Comparison of ENCODE assay signal across 17 mouse cellular contexts in genomic region chr16:10527046-10527644, GRCm38 (mm10). TPM values are rescaled to one million over a fixed set of nuclear protein-coding genes. Genes with fewer than 3 reads are reported as not detected.
DNase-seq lines count a peak whose midpoint lies in the region; ATAC-seq and TF ChIP-seq lines count a peak whose summit lies in the region.
"Had no signal": no experiment of that assay in that cellular context is flagged by ENCODE, and none has a peak within 500 bp of the region (broad histone marks: within the 10 kb centered on the region; RNA-seq: fewer than 3 reads in every experiment).

No protein-coding gene starts in this region.

- H3K27me3 ChIP-seq in kidney, adult 2 months (replicated peaks; ENCODE audit: control insufficient read depth, insufficient read depth, low read length), result no peaks in the 10 kb centered on the region
- H3K27me3 ChIP-seq in lung, postnatal 0 days (replicated peaks; ENCODE audit: insufficient read depth, low read length), result no peaks in the 10 kb centered on the region
- no peaks in the 10 kb centered on the region for H3K27me3 ChIP-seq in hindbrain, embryonic 16.5 days (replicated peaks; ENCODE audit: control insufficient read depth, insufficient read depth, low read length)
- H3K27me3 ChIP-seq: embryonic facial prominence, embryonic 13.5 days; kidney, embryonic 15.5 days; limb, embryonic 15.5 days; neural tube, embryonic 12.5 days had no signal

- no peak for TF ChIP-seq POLR2A in kidney, adult 2 months (IDR thresholded peaks at IDR 0.05; ENCODE audit: low read depth, low read length)

- H3K9ac ChIP-seq in lung, postnatal 0 days (replicated peaks; ENCODE audit: low read depth), result no peak overlapping the region
- no peak overlapping the region for H3K9ac ChIP-seq in hindbrain, embryonic 16.5 days (ENCODE audit: low read depth, low read length)
- H3K9ac ChIP-seq: embryonic facial prominence, embryonic 13.5 days; kidney, embryonic 15.5 days; limb, embryonic 15.5 days; neural tube, embryonic 12.5 days had no signal

- TF ChIP-seq EP300 in lung, postnatal 0 days (IDR thresholded peaks at IDR 0.05), result no peak

- no peak overlapping the region for H3K4me3 ChIP-seq in kidney, adult 2 months (ENCODE audit: insufficient read depth, low read depth, low read length)
- H3K4me3 ChIP-seq in lung, postnatal 0 days (ENCODE audit: low read depth, low read length), result no peak overlapping the region
- H3K4me3 ChIP-seq in hindbrain, embryonic 16.5 days (ENCODE audit: low read length), result no peak overlapping the region
- H3K4me3 ChIP-seq: embryonic facial prominence, embryonic 13.5 days; heart, adult 2 months; kidney, embryonic 15.5 days; limb, embryonic 15.5 days; neural tube, embryonic 12.5 days had no signal

- TF ChIP-seq CTCF in kidney, adult 2 months (conservative IDR thresholded peaks at IDR 0.05; ENCODE audit: insufficient read depth, insufficient read length, low read depth, low read length), result peak; percentile 15; the same call in 1 of the 2 replicates
- TF ChIP-seq CTCF in lung, postnatal 0 days (IDR thresholded peaks at IDR 0.05), result peak; percentile 12; the same call in 1 of the 2 replicates

- no peaks in the 10 kb centered on the region for H3K9me3 ChIP-seq in lung, postnatal 0 days (ENCODE audit: low read length)
- H3K9me3 ChIP-seq in hindbrain, embryonic 16.5 days (ENCODE audit: control insufficient read depth, low read length), result no peaks in the 10 kb centered on the region
- H3K9me3 ChIP-seq: embryonic facial prominence, embryonic 13.5 days; kidney, embryonic 15.5 days; limb, embryonic 15.5 days; neural tube, embryonic 12.5 days had no signal

- no peak for DNase-seq in cerebellum, adult 11 months
- DNase-seq in kidney, adult 2 months, result no peak
- DNase-seq in kidney, postnatal 25 days, result no peak
- no peak for DNase-seq in lung, postnatal 0 days (ENCODE audit: low spot score)
- no peak for DNase-seq in lung, postnatal 25 days (ENCODE audit: low spot score)
- no peak for DNase-seq in ovary, postnatal 10 days (ENCODE audit: low spot score)
- DNase-seq: adrenal gland, adult 2 months; heart, adult 2 months; midbrain, embryonic 14.5 days; spleen, adult 18-20 months had no signal

- H3K4me2 ChIP-seq in lung, postnatal 0 days (replicated peaks; ENCODE audit: low read depth, low read length), result no peak overlapping the region
- H3K4me2 ChIP-seq in hindbrain, embryonic 16.5 days (ENCODE audit: low read length), result no peak overlapping the region
- H3K4me2 ChIP-seq: embryonic facial prominence, embryonic 13.5 days; kidney, embryonic 15.5 days; limb, embryonic 15.5 days; neural tube, embryonic 12.5 days had no signal

- 80% methylated on average over 6 of the region's 6 CpGs for WGBS in kidney, adult 2 months
- WGBS in lung, postnatal 0 days, result 73% methylated on average over 6 of the region's 6 CpGs
- WGBS in hindbrain, embryonic 16.5 days, result 78% methylated on average over 6 of the region's 6 CpGs

- peak; percentile 56 for ATAC-seq in cerebellum, adult (ENCODE audit: insufficient number of reproducible peaks, low FRiP score, low TSS enrichment)
- no peak for ATAC-seq in lung, postnatal 0 days
- ATAC-seq in hindbrain, embryonic 16.5 days, result peak; percentile 53; the same call in 1 of the 2 replicates

- 0 out of 2 replicates have a peak, but pooled peaks cover 5% of the 10 kb centered on the region for H3K4me1 ChIP-seq in kidney, adult 2 months (ENCODE audit: control insufficient read depth, insufficient read depth, low read length)
- H3K4me1 ChIP-seq in lung, postnatal 0 days (ENCODE audit: insufficient read depth, low read depth, low read length), result no peaks in the 10 kb centered on the region
- H3K4me1 ChIP-seq in hindbrain, embryonic 16.5 days (ENCODE audit: control insufficient read depth, insufficient read depth, low read depth, low read length), result no peaks in the 10 kb centered on the region
- H3K4me1 ChIP-seq: embryonic facial prominence, embryonic 13.5 days; kidney, embryonic 15.5 days; limb, embryonic 15.5 days; neural tube, embryonic 12.5 days had no signal

- H3K27ac ChIP-seq in kidney, adult 2 months (ENCODE audit: insufficient read depth, low read depth, low read length), result no peak overlapping the region
- no peak overlapping the region for H3K27ac ChIP-seq in lung, postnatal 0 days (ENCODE audit: low read length)
- no peak overlapping the region for H3K27ac ChIP-seq in hindbrain, embryonic 16.5 days (ENCODE audit: low read depth, low read length)
- H3K27ac ChIP-seq: embryonic facial prominence, embryonic 13.5 days; heart, adult 2 months; kidney, embryonic 15.5 days; limb, embryonic 15.5 days; macrophage; neural tube, embryonic 12.5 days had no signal

- H3K36me3 ChIP-seq in kidney, adult 2 months (ENCODE audit: control insufficient read depth, insufficient read depth, low read length), result no peaks in the 10 kb centered on the region
- H3K36me3 ChIP-seq in lung, postnatal 0 days (ENCODE audit: insufficient read depth, low read length), result peaks cover 10% of the 10 kb centered on the region; the same call in 1 of the 2 replicates
- H3K36me3 ChIP-seq in hindbrain, embryonic 16.5 days (ENCODE audit: control insufficient read depth, insufficient read depth, low read length), result no peaks in the 10 kb centered on the region

RNA-seq across cellular contexts. Expression of gene Dexi, which starts 15.7 kb away (rescaled TPM):
- polyA plus RNA-seq in kidney, adult 2 months (2012; rRNA removed), result 40.0 and 41.0 TPM in 2 replicates
- polyA plus RNA-seq in lung, postnatal 0 days (2015; fragmentation: Nextera tagmentation; extraction: Ambion mirVana), result 19.2 and 19.4 TPM in 2 replicates
- 8.7 and 16.9 TPM in 2 replicates for polyA plus RNA-seq in hindbrain, embryonic 16.5 days (2015; fragmentation: Nextera tagmentation; extraction: Ambion mirVana)

RNA-seq across cellular contexts. Expression of gene Clec16a, which starts 18.0 kb away (rescaled TPM):
- polyA plus RNA-seq in kidney, adult 2 months (2012; rRNA removed), result 15.7 and 16.8 TPM in 2 replicates
- 32.0 and 34.6 TPM in 2 replicates for polyA plus RNA-seq in lung, postnatal 0 days (2015; fragmentation: Nextera tagmentation; extraction: Ambion mirVana)
- polyA plus RNA-seq in hindbrain, embryonic 16.5 days (2015; fragmentation: Nextera tagmentation; extraction: Ambion mirVana), result 60.7 and 66.7 TPM in 2 replicates

RNA-seq across cellular contexts. Expression of gene Ciita, which starts 47.3 kb away (rescaled TPM):
- 2.8 and 5.3 TPM in 2 replicates for polyA plus RNA-seq in kidney, adult 2 months (2012; rRNA removed)
- polyA plus RNA-seq in lung, postnatal 0 days (2015; fragmentation: Nextera tagmentation; extraction: Ambion mirVana), result 1.3 and 1.4 TPM in 2 replicates
- polyA plus RNA-seq in hindbrain, embryonic 16.5 days (2015; fragmentation: Nextera tagmentation; extraction: Ambion mirVana), result 0.46 and 0.54 TPM in 2 replicates
